Mouse (Mus musculus) heart, postnatal 0 days (tissue): ENCODE measurements around the gene Slc37a2. TPM values are rescaled to one million over a fixed set of nuclear protein-coding genes. Genes with fewer than 3 reads are reported as not detected.

Experiments used
- ATAC-seq: fragments of 200-750 bp; cut with Nextera tagmentation; 2 replicates; pipeline ENCODE4 v1.8.0; 2017; ENCODE audit warnings: low read depth, moderate number of reproducible peaks, moderate library complexity; ENCODE audit not compliant: insufficient read depth
- DNase-seq: peaks from one replicate; pipeline ENCODE4 v3.0.0-alpha.2; 2016; ENCODE audit warnings: low spot score
- H3K27ac ChIP-seq: fragments of 300-500 bp; sonication (generic); 2 replicates; pipeline ENCODE4 v1.5.1; 2014; ENCODE audit warnings: low read depth, mild to moderate bottlenecking
- H3K27me3 ChIP-seq: fragments of 300-500 bp; sonication (generic); 2 replicates; pipeline ENCODE4 v1.6.1; 2014; ENCODE audit warnings: low read length, mixed read lengths; ENCODE audit not compliant: control insufficient read depth, insufficient read depth
- H3K36me3 ChIP-seq: fragments of 300-500 bp; sonication (generic); replicated peaks from 2 replicates; pipeline ENCODE4 v1.6.1; 2014; ENCODE audit warnings: low read length, mixed read lengths; ENCODE audit not compliant: control insufficient read depth, insufficient read depth
- H3K4me1 ChIP-seq: fragments of 300-500 bp; sonication (generic); 2 replicates; pipeline ENCODE4 v1.6.1; 2014; ENCODE audit warnings: antibody characterized with exemption; ENCODE audit not compliant: control insufficient read depth, insufficient read depth
- H3K4me2 ChIP-seq: fragments of 300-500 bp; sonication (generic); 2 replicates; pipeline ENCODE4 v1.6.1; 2014; ENCODE audit warnings: low read depth, mild to moderate bottlenecking, low read length, moderate library complexity
- H3K4me3 ChIP-seq: fragments of 300-500 bp; sonication (generic); 2 replicates; pipeline ENCODE4 v1.5.1; 2014; ENCODE audit warnings: low read depth, low read length
- H3K9ac ChIP-seq: fragments of 300-500 bp; sonication (generic); replicated peaks from 2 replicates; pipeline ENCODE4 v1.6.1; 2014; ENCODE audit warnings: low read depth, low read length, mixed read lengths
- H3K9me3 ChIP-seq: fragments of 300-500 bp; sonication (generic); replicated peaks from 2 replicates; pipeline ENCODE4 v1.6.1; 2016; ENCODE audit warnings: low read length; ENCODE audit not compliant: control insufficient read depth
- CTCF ChIP-seq: IDR thresholded peaks from 2 replicates; pipeline ENCODE4 v1.5.1; 2016; ENCODE audit warnings: antibody characterized with exemption, control low read depth, low read depth
- EP300 ChIP-seq: IDR thresholded peaks from 2 replicates; pipeline ENCODE4 v1.6.1; 2016; ENCODE audit warnings: antibody characterized with exemption, low read depth
- WGBS: fragments of 180-500 bp; shearing (Covaris S2); extraction: QIAGEN DNeasy Blood & Tissue Kit; methylation state at CpG from one replicate; pipeline ENCODE4 v1.1.7; 2014; 5-methylcytosine and 5-hydroxymethylcytosine counted together
- polyA plus RNA-seq: library from polyadenylated mRNA; unstranded; fragments of >200 nt; fragmentation: Nextera tagmentation; extraction: Ambion mirVana; gene quantifications from 2 replicates; pipeline ENCODE4 v1.2.1, GENCODE M21; 2015
- total RNA-seq: library from RNA; depleted of rRNA; stranded (reverse); fragments of >200 nt; gene quantifications from 2 replicates; pipeline ENCODE4 v1.2.3, GENCODE M21; 2014; ENCODE audit warnings: low replicate concordance

Gene Slc37a2
- total and polyA plus RNA-seq, 2 experiments from 2014 or later, result 0.92 to 1.4 TPM

DNA sequence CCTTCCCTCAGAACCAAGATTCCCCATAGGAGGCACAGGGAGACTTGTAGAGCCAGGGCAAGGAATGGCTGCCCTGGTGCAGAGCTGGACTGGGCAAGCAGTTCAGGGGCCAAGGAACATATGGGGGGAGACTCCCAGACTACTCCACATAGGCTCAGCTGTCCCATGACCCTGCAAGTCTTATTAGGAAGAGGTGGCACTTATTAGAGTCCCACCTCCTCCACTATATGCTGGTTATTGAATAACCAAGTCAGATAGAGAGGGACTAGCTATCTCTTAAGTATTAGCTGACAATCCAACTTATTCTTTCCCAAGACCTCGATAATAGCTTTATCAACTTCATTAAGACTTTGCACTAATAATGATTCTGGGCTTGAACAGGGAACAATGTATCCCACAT is 9.7 kb downstream of the Slc37a2 start:
- Histone ChIP-seq H3K9ac (no peak overlapping the region), H3K4me3 (no peak overlapping the region), H3K27ac (no peak overlapping the region; the same call in 1 of the 2 replicates), H3K4me2 (no peak overlapping the region), H3K9me3 (no peaks in the 10 kb centered on the region), H3K36me3 (no peaks in the 10 kb centered on the region), H3K4me1 (0 out of 2 replicates have a peak, but pooled peaks cover 3% of the 10 kb centered on the region), H3K27me3 (no peaks in the 10 kb centered on the region)
- no peak for DNase-seq
- TF ChIP-seq EP300 (no peak), CTCF (no peak)
- 90% methylated on average over 1 of the region's 1 CpGs for WGBS
- no peak for ATAC-seq

DNA sequence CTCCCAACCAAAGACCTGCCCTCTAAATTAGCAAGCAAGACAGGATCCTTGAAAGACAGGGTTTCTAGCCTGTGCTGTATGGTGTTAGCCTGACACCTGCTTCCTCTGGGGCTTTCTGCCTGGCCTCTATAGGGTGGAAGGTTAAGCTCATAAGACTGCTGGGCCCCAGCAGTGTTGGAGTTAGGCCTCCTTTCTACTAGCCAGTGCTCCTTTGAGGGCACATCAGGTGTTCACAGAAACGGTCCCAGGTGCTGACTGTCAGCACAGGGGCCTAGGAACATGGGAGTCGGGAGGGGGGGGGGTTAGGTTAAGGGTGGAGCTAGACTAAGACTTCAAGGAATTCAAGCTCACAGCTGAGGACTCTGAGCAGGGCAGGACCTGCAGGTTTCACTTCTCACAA is 10.1 kb downstream of the Slc37a2 start:
- no peak overlapping the region for H3K4me2 ChIP-seq
- no peak for TF ChIP-seq CTCF
- TF ChIP-seq EP300, result no peak
- no peak for DNase-seq
- no peak overlapping the region for H3K9ac ChIP-seq
- no peaks in the 10 kb centered on the region for H3K9me3 ChIP-seq
- H3K4me1 ChIP-seq, result 0 out of 2 replicates have a peak, but pooled peaks cover 3% of the 10 kb centered on the region
- H3K27ac ChIP-seq, result no peak overlapping the region
- H3K4me3 ChIP-seq, result no peak overlapping the region
- ATAC-seq, result no peak
- H3K27me3 ChIP-seq, result no peaks in the 10 kb centered on the region
- WGBS, result 70% methylated on average over 2 of the region's 2 CpGs
- H3K36me3 ChIP-seq, result no peaks in the 10 kb centered on the region

DNA sequence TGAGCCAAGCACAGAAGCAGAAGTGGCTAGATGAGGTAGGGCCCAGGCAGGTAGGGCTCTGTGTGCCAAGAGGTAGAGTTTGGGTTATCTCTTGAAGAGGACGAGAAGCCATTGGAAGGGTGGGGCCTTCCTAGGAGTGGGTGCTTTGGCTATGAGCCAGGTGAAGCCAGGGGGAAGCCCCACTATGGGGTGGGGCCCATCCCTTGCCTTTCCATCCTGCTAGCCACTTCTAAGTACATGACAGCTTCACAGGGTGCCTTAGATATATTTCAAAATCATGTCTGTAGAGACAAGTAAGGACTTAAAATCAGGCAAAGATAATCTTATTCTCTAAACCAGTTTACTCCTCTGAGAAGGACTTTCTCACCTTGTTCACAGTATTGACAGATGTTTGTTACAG is 10.9 kb downstream of the Slc37a2 start:
- DNase-seq, result no peak
- H3K9me3 ChIP-seq, result no peaks in the 10 kb centered on the region
- H3K27ac ChIP-seq, result no peak overlapping the region
- WGBS, result 53% methylated on average over 1 of the region's 1 CpGs
- TF ChIP-seq EP300, result no peak
- TF ChIP-seq CTCF, result no peak
- H3K4me1 ChIP-seq, result 0 out of 2 replicates have a peak, but pooled peaks cover 3% of the 10 kb centered on the region
- H3K27me3 ChIP-seq, result no peaks in the 10 kb centered on the region
- H3K9ac ChIP-seq, result no peak overlapping the region
- ATAC-seq, result no peak
- H3K4me3 ChIP-seq, result no peak overlapping the region
- H3K36me3 ChIP-seq, result no peaks in the 10 kb centered on the region
- no peak overlapping the region for H3K4me2 ChIP-seq

DNA sequence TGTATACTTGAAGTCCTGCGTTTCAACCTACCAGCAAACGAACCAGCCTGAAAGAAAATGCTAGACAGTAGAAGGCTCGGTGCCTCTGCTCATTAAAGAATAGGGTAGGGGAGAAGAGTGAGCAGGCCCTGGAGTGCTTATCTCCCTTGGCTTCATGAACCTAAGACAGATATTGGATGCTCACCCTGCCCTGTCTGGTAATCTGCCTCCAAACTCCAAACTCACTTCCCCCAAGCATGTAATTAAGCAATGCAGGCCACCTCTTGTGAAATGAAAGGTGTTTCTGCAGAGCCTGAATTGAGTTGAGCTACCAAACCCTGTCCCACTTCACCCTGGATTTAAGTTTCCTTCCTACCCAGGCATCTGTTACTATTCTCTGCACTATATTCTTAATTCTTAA is 12.8 kb downstream of the Slc37a2 start:
- Histone ChIP-seq H3K27me3 (no peaks in the 10 kb centered on the region), H3K4me1 (no peaks in the 10 kb centered on the region), H3K4me2 (no peak overlapping the region), H3K27ac (no peak overlapping the region), H3K9ac (no peak overlapping the region), H3K4me3 (no peak overlapping the region), H3K9me3 (no peaks in the 10 kb centered on the region), H3K36me3 (no peaks in the 10 kb centered on the region)
- no peak for DNase-seq
- 79% methylated on average over 3 of the region's 3 CpGs for WGBS
- TF ChIP-seq EP300, result no peak
- no peak for TF ChIP-seq CTCF
- ATAC-seq, result no peak

DNA sequence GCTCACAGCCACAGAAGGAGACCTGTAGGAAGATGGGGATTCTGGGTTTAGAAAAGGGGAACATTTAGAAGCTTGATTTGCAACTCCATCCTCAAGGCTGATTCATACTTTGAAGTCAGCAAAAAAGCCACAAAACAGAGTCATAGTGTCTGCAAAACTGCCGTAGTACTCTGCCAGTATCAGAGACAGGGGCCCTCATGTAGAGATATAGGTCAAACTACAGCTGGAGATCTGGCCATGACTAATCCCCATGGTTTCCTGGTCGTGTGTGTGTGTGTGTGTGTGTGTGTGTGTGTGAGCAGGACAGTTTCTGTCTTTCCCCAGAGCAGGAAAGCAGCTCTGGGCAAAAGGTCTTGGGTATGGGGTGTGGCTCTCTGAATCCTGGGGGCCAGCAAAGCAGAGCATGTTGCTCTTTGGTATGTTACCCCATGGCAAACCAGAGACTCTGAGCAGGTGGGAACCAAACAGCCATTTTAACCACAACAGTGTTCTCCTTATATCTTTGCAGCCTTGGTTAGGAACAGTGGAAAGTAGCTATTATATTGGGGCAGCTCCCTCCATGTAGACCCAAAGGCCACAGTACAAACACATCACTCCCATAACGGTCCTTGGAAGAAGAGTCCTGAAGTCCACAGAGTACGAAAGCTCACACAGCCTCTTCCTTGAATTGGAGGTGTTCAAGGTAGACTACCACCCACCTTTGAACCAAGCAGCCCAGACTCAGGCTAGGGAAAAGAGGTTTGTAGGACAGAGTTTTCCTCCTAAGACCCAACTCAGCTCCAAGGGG is 19.4 kb downstream of the Slc37a2 start:
- DNase-seq (no peak), ATAC-seq (0 out of 2 replicates have a peak, but pooled peaks have one; percentile 43)
- no peaks in the 10 kb centered on the region for H3K36me3 ChIP-seq
- 60% methylated on average over 4 of the region's 4 CpGs for WGBS
- no peak overlapping the region for H3K4me2 ChIP-seq
- H3K27ac ChIP-seq, result peak overlapping the region; percentile 38; the same call in 1 of the 2 replicates
- H3K27me3 ChIP-seq, result no peaks in the 10 kb centered on the region
- no peak overlapping the region for H3K4me3 ChIP-seq
- TF ChIP-seq EP300 (no peak), CTCF (no peak)
- no peak overlapping the region for H3K9ac ChIP-seq
- H3K4me1 ChIP-seq, result no peaks in the 10 kb centered on the region
- H3K9me3 ChIP-seq, result no peaks in the 10 kb centered on the region
